ENCODE assay signal across 1 mouse cellular context in genomic region chr13:21733466-21733865, GRCm38 (mm10).
TF ChIP-seq lines count a peak whose summit lies in the region.

No protein-coding gene starts in this region.

TF ChIP-seq in C2C12, 6 proteins besides CTCF, POLR2A, EP300 and RAD21 (continued from another document):
- TF ChIP-seq USF1 (IDR thresholded peaks at IDR 0.05; ENCODE audit: low read depth) = no peak
- no peak for TF ChIP-seq FOSL1 (IDR thresholded peaks at IDR 0.05; ENCODE audit: insufficient read depth, low read length, poor library complexity, severe bottlenecking)
